Mouse (Mus musculus): ENCODE results near the gene Dst. TPM values are rescaled to one million over a fixed set of nuclear protein-coding genes. Genes with fewer than 3 reads are reported as not detected.
A peak's percentile ranks its signal among the peaks of the same experiment; 100 is the strongest.

Gene Dst
- total and polyA plus RNA-seq, 2 experiments from 2014 or later: 31.7 to 155 TPM

- no peaks in the 10 kb centered on the region for H3K4me1 ChIP-seq (ENCODE audit: insufficient read depth, low read length)
- H3K9me3 ChIP-seq (ENCODE audit: low read length): no peaks in the 10 kb centered on the region
- TF ChIP-seq CTCF (IDR thresholded peaks at IDR 0.05): no peak
- H3K4me3 ChIP-seq (ENCODE audit: low read depth, low read length): no peak overlapping the region
- ATAC-seq (ENCODE audit: low FRiP score): 0 out of 2 replicates have a peak, but pooled peaks have one; percentile 13
- 18% methylated on average over 12 of the region's 12 CpGs for WGBS
- no peaks in the 10 kb centered on the region for H3K27me3 ChIP-seq (ENCODE audit: insufficient read depth, low read length)
- H3K27ac ChIP-seq (ENCODE audit: low read depth, low read length): no peak overlapping the region
- H3K4me2 ChIP-seq (ENCODE audit: low read depth, low read length, poor library complexity, severe bottlenecking): 0 out of 2 replicates have a peak overlapping the region, but pooled peaks have one; percentile 4
- H3K36me3 ChIP-seq (ENCODE audit: insufficient read depth, low read length): no peaks in the 10 kb centered on the region
- no peak for DNase-seq (ENCODE audit: low spot score)
- no peak overlapping the region for H3K9ac ChIP-seq (replicated peaks; ENCODE audit: low read length, poor library complexity, severe bottlenecking)
Observed at GRCm38 (mm10) chr1:34076701-34077421, 168.8 kb downstream of the Dst start.

DNA sequence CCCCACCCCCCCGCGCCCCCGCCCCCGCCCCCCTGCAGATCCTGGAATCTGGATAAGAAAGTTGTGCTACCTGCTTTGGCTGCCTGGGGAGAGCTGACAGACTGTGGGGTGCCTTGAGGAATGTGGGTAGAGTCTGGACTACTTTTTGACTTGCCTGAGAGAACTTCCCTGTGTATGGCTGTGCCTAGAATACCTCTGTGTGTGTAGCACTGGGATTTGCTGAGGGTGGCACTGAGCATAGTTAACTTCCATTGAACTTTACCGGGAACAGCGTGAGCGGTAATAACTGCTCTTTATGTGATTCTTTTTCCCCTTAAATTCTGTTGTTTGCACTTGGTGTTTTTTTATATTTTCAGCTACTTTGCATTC lies 169.4 kb downstream of the Dst start:
- no peaks in the 10 kb centered on the region for H3K27me3 ChIP-seq (ENCODE audit: insufficient read depth, low read length)
- H3K4me2 ChIP-seq (ENCODE audit: low read depth, low read length, poor library complexity, severe bottlenecking): 0 out of 2 replicates have a peak overlapping the region, but pooled peaks have one; percentile 4
- no peak overlapping the region for H3K9ac ChIP-seq (replicated peaks; ENCODE audit: low read length, poor library complexity, severe bottlenecking)
- ATAC-seq (ENCODE audit: low FRiP score) (no peak), DNase-seq (ENCODE audit: low spot score) (no peak)
- no peaks in the 10 kb centered on the region for H3K9me3 ChIP-seq (ENCODE audit: low read length)
- H3K4me1 ChIP-seq (ENCODE audit: insufficient read depth, low read length): no peaks in the 10 kb centered on the region
- no peak overlapping the region for H3K27ac ChIP-seq (ENCODE audit: low read depth, low read length)
- no peak overlapping the region for H3K4me3 ChIP-seq (ENCODE audit: low read depth, low read length)
- 20% methylated on average over 7 of the region's 7 CpGs for WGBS
- H3K36me3 ChIP-seq (ENCODE audit: insufficient read depth, low read length): no peaks in the 10 kb centered on the region
- TF ChIP-seq CTCF (IDR thresholded peaks at IDR 0.05): no peak

GRCm38 (mm10) chr1:34077941-34078340 lies 169.9 kb downstream of the Dst start:
- no peak overlapping the region for H3K27ac ChIP-seq (ENCODE audit: low read depth, low read length)
- H3K36me3 ChIP-seq (ENCODE audit: insufficient read depth, low read length): no peaks in the 10 kb centered on the region
- DNase-seq (ENCODE audit: low spot score): no peak
- ATAC-seq (ENCODE audit: low FRiP score): no peak
- H3K4me1 ChIP-seq (ENCODE audit: insufficient read depth, low read length): no peaks in the 10 kb centered on the region
- H3K9me3 ChIP-seq (ENCODE audit: low read length): no peaks in the 10 kb centered on the region
- no peak overlapping the region for H3K9ac ChIP-seq (replicated peaks; ENCODE audit: low read length, poor library complexity, severe bottlenecking)
- H3K27me3 ChIP-seq (ENCODE audit: insufficient read depth, low read length): no peaks in the 10 kb centered on the region
- H3K4me2 ChIP-seq (ENCODE audit: low read depth, low read length, poor library complexity, severe bottlenecking): no peak overlapping the region
- TF ChIP-seq CTCF (IDR thresholded peaks at IDR 0.05): no peak
- WGBS: 88% methylated on average over 6 of the region's 6 CpGs
- no peak overlapping the region for H3K4me3 ChIP-seq (ENCODE audit: low read depth, low read length)

DNA sequence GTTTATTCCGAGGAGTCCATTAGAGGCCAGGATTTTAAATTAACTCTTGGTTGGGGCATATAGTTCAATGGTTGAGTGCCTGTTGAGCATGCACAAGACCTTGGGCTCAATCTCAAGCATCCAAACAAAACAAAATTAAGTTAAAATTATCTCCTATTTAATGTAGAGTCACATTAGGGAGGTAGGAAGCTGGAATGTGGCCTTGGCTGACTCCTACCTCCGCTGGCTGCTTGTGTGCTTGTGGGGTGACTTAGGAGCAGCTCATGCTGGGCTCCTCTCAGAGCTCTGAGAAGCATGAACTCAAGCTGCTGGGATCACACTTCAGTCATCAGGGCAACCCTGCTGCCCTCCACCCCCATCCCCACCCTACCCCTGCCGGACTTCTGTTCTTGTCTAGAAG lies 181.0 kb downstream of the Dst start:
- H3K36me3 ChIP-seq (ENCODE audit: insufficient read depth, low read length): peaks cover 9% of the 10 kb centered on the region; the same call in 1 of the 2 replicates
- H3K4me2 ChIP-seq (ENCODE audit: low read depth, low read length, poor library complexity, severe bottlenecking): no peak overlapping the region
- ATAC-seq (ENCODE audit: low FRiP score) (no peak), DNase-seq (ENCODE audit: low spot score) (no peak)
- no peak overlapping the region for H3K9ac ChIP-seq (replicated peaks; ENCODE audit: low read length, poor library complexity, severe bottlenecking)
- H3K27me3 ChIP-seq (ENCODE audit: insufficient read depth, low read length): no peaks in the 10 kb centered on the region
- H3K27ac ChIP-seq (ENCODE audit: low read depth, low read length): no peak overlapping the region
- 91% methylated on average over 3 of the region's 3 CpGs for WGBS
- no peaks in the 10 kb centered on the region; the same call in 1 of the 2 replicates for H3K9me3 ChIP-seq (ENCODE audit: low read length)
- TF ChIP-seq CTCF (IDR thresholded peaks at IDR 0.05): no peak
- H3K4me1 ChIP-seq (ENCODE audit: insufficient read depth, low read length): no peaks in the 10 kb centered on the region
- no peak overlapping the region for H3K4me3 ChIP-seq (ENCODE audit: low read depth, low read length)

GRCm38 (mm10) chr1:34090700-34091099 lies 182.7 kb downstream of the Dst start:
- 79% methylated on average over 7 of the region's 7 CpGs for WGBS
- no peak for ATAC-seq (ENCODE audit: low FRiP score)
- no peak for TF ChIP-seq CTCF (IDR thresholded peaks at IDR 0.05)
- DNase-seq (ENCODE audit: low spot score): no peak
- Histone ChIP-seq H3K9me3 (ENCODE audit: low read length) (no peaks in the 10 kb centered on the region; the same call in 1 of the 2 replicates), H3K9ac (replicated peaks; ENCODE audit: low read length, poor library complexity, severe bottlenecking) (no peak overlapping the region), H3K36me3 (ENCODE audit: insufficient read depth, low read length) (peaks cover 9% of the 10 kb centered on the region; the same call in 1 of the 2 replicates), H3K4me1 (ENCODE audit: insufficient read depth, low read length) (no peaks in the 10 kb centered on the region), H3K4me2 (ENCODE audit: low read depth, low read length, poor library complexity, severe bottlenecking) (no peak overlapping the region), H3K27me3 (ENCODE audit: insufficient read depth, low read length) (no peaks in the 10 kb centered on the region), H3K4me3 (ENCODE audit: low read depth, low read length) (no peak overlapping the region), H3K27ac (ENCODE audit: low read depth, low read length) (no peak overlapping the region)

DNA sequence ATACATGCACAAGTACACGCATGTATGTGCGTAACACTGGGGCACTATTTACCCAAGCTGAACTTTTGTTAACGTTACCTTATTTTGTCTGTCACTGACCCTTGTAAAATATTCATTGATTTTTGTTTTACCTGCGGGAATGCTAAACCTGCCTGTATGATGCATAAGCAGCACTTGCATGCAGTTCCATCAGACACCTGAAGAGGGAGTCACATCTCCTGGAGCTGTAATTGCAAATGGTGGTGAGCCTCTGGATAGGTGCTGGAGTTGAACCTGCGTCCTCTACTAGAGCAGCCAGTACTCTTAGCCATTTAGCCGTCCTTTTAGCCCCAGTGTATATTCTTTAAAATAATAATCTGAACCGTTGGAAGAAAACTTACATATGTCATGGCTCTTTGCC lies 185.6 kb downstream of the Dst start:
- Histone ChIP-seq H3K27me3 (ENCODE audit: insufficient read depth, low read length) (no peaks in the 10 kb centered on the region), H3K9me3 (ENCODE audit: low read length) (no peaks in the 10 kb centered on the region), H3K4me1 (ENCODE audit: insufficient read depth, low read length) (no peaks in the 10 kb centered on the region), H3K36me3 (ENCODE audit: insufficient read depth, low read length) (no peaks in the 10 kb centered on the region), H3K4me3 (ENCODE audit: low read depth, low read length) (no peak overlapping the region), H3K4me2 (ENCODE audit: low read depth, low read length, poor library complexity, severe bottlenecking) (no peak overlapping the region), H3K27ac (ENCODE audit: low read depth, low read length) (no peak overlapping the region), H3K9ac (replicated peaks; ENCODE audit: low read length, poor library complexity, severe bottlenecking) (no peak overlapping the region)
- DNase-seq (ENCODE audit: low spot score) (no peak), ATAC-seq (ENCODE audit: low FRiP score) (no peak)
- WGBS: 96% methylated on average over 7 of the region's 7 CpGs
- peak; percentile 53 for TF ChIP-seq CTCF (IDR thresholded peaks at IDR 0.05)

Data from midbrain, postnatal 0 days (tissue).